Mouse (Mus musculus) cerebellum, postnatal 14 days (tissue): ENCODE measurements around the gene Rspo1.

Experiments
- DNase-seq, 2 experiments: peaks; one replicate each; pipeline ENCODE4 v3.0.0; 2021; ENCODE audit warnings: mixed read lengths in 2 of 2

Gene Rspo1

GRCm38 (mm10) chr4:125044454-125044853, 58.2 kb downstream of the Rspo1 start:
- DNase-seq = no peak

- no peak for DNase-seq
Measured at GRCm38 (mm10) chr4:125055385-125055784, 69.2 kb downstream of the Rspo1 start.

- DNase-seq = no peak
Measured at GRCm38 (mm10) chr4:125056476-125056875, 70.2 kb downstream of the Rspo1 start.

GRCm38 (mm10) chr4:125057273-125057672, 71.0 kb downstream of the Rspo1 start:
- DNase-seq = no peak

GRCm38 (mm10) chr4:125058033-125058432, 71.8 kb downstream of the Rspo1 start:
- DNase-seq = no peak
